Comparison of ENCODE assay signal across 22 mouse cellular contexts in genomic region chr8:105773441-105773861, GRCm38 (mm10). TPM values are rescaled to one million over a fixed set of nuclear protein-coding genes. Genes with fewer than 3 reads are reported as not detected.
DNase-seq lines count a peak whose midpoint lies in the region; ATAC-seq lines count a peak whose summit lies in the region.
"Had no signal": no experiment of that assay in that cellular context is flagged by ENCODE, and none has a peak within 500 bp of the region (broad histone marks: within the 10 kb centered on the region; RNA-seq: fewer than 3 reads in every experiment).

No protein-coding gene starts in this region.

- no peaks in the 10 kb centered on the region for H3K27me3 ChIP-seq in forebrain, embryonic 12.5 days
- H3K27me3 ChIP-seq in hindbrain, embryonic 13.5 days, result no peaks in the 10 kb centered on the region
- H3K27me3 ChIP-seq in kidney, embryonic 16.5 days (ENCODE audit: insufficient read depth, low read length), result no peaks in the 10 kb centered on the region
- H3K27me3 ChIP-seq: heart, embryonic 13.5 days; limb, embryonic 12.5 days; liver, embryonic 15.5 days; midbrain, embryonic 13.5 days had no signal

- peaks cover 86% of the 10 kb centered on the region for H3K36me3 ChIP-seq in forebrain, embryonic 12.5 days (replicated peaks)
- H3K36me3 ChIP-seq in hindbrain, embryonic 13.5 days, result peaks cover 95% of the 10 kb centered on the region
- peaks cover 73% of the 10 kb centered on the region for H3K36me3 ChIP-seq in kidney, embryonic 16.5 days (ENCODE audit: insufficient read depth, low read length)

- H3K4me2 ChIP-seq in forebrain, embryonic 12.5 days, result no peak overlapping the region
- H3K4me2 ChIP-seq in hindbrain, embryonic 13.5 days, result no peak overlapping the region
- no peak overlapping the region for H3K4me2 ChIP-seq in kidney, embryonic 16.5 days (replicated peaks; ENCODE audit: low read depth, low read length)
- H3K4me2 ChIP-seq: heart, embryonic 13.5 days; limb, embryonic 12.5 days; liver, embryonic 15.5 days; midbrain, embryonic 13.5 days had no signal

- H3K27ac ChIP-seq in forebrain, embryonic 12.5 days, result no peak overlapping the region
- no peak overlapping the region for H3K27ac ChIP-seq in hindbrain, embryonic 13.5 days
- H3K27ac ChIP-seq in kidney, embryonic 16.5 days (ENCODE audit: low read length), result no peak overlapping the region
- H3K27ac ChIP-seq: heart, embryonic 13.5 days; hindbrain, postnatal 0 days; kidney, postnatal 0 days; limb, embryonic 12.5 days; liver, embryonic 15.5 days; midbrain, embryonic 13.5 days had no signal

- ATAC-seq in forebrain, embryonic 12.5 days (ENCODE audit: low FRiP score), result no peak
- no peak for ATAC-seq in hindbrain, embryonic 13.5 days (ENCODE audit: low FRiP score)
- ATAC-seq in kidney, embryonic 16.5 days (ENCODE audit: low FRiP score, low TSS enrichment), result no peak
- ATAC-seq: forebrain, embryonic 16.5 days; hindbrain, postnatal 0 days; lung, postnatal 0 days; midbrain, embryonic 13.5 days had no signal

- H3K9me3 ChIP-seq in forebrain, embryonic 12.5 days, result no peaks in the 10 kb centered on the region
- H3K9me3 ChIP-seq in hindbrain, embryonic 13.5 days, result no peaks in the 10 kb centered on the region
- H3K9me3 ChIP-seq in kidney, embryonic 16.5 days (ENCODE audit: low read length), result no peaks in the 10 kb centered on the region
- H3K9me3 ChIP-seq: heart, embryonic 13.5 days; limb, embryonic 12.5 days; liver, embryonic 15.5 days; midbrain, embryonic 13.5 days had no signal

- no peak overlapping the region for H3K9ac ChIP-seq in forebrain, embryonic 12.5 days
- H3K9ac ChIP-seq in hindbrain, embryonic 13.5 days, result no peak overlapping the region
- H3K9ac ChIP-seq in kidney, embryonic 16.5 days (replicated peaks; ENCODE audit: low read length), result no peak overlapping the region
- H3K9ac ChIP-seq: heart, embryonic 13.5 days; limb, embryonic 12.5 days; liver, embryonic 15.5 days; midbrain, embryonic 13.5 days had no signal

- 91% methylated on average over 1 of the region's 1 CpGs for WGBS in forebrain, embryonic 12.5 days
- WGBS in hindbrain, embryonic 13.5 days, result 100% methylated on average over 1 of the region's 1 CpGs
- WGBS in kidney, embryonic 16.5 days, result 100% methylated on average over 1 of the region's 1 CpGs

- no peak overlapping the region for H3K4me3 ChIP-seq in forebrain, embryonic 12.5 days (replicated peaks)
- H3K4me3 ChIP-seq in hindbrain, embryonic 13.5 days, result no peak overlapping the region
- no peak overlapping the region for H3K4me3 ChIP-seq in kidney, embryonic 16.5 days (ENCODE audit: low read length)
- H3K4me3 ChIP-seq: heart, embryonic 13.5 days; limb, embryonic 12.5 days; liver, embryonic 15.5 days; midbrain, embryonic 13.5 days had no signal

- peak; percentile 91 for DNase-seq in heart, adult 11 months
- DNase-seq in heart, adult 9 months (ENCODE audit: low spot score in 2 of 2), result no peak
- peak; percentile 88 for DNase-seq in adipocyte (ENCODE audit: low spot score)
- peak; percentile 18 to 51 for DNase-seq in adrenal gland, postnatal 36 days
- peak; percentile 68 for DNase-seq in cerebellum, adult 9-11 months
- DNase-seq: heart, postnatal 36 days; layer of hippocampus, adult 9-11 months; thymus, adult 2 months had no signal

- no peaks in the 10 kb centered on the region for H3K4me1 ChIP-seq in forebrain, embryonic 12.5 days
- no peaks in the 10 kb centered on the region for H3K4me1 ChIP-seq in hindbrain, embryonic 13.5 days (replicated peaks)
- H3K4me1 ChIP-seq in kidney, embryonic 16.5 days (ENCODE audit: insufficient read depth, low read length), result no peaks in the 10 kb centered on the region
- H3K4me1 ChIP-seq: heart, embryonic 13.5 days; limb, embryonic 12.5 days; midbrain, embryonic 13.5 days had no signal

RNA-seq across cellular contexts. Expression of gene Gfod2, which starts 15.0 kb away (rescaled TPM):
- total RNA-seq in adrenal gland, postnatal 36 days (2021), result 10 to 100 TPM in 1 of 2 experiments, 1 to 10 TPM in 1; 9.7 to 10.3 TPM
- 57.1 and 57.4 TPM in 2 replicates for polyA plus RNA-seq in forebrain, embryonic 12.5 days (2016; fragmentation: Nextera tagmentation; extraction: Ambion mirVana)
- 90.7 and 94.2 TPM in 2 replicates for polyA plus RNA-seq in hindbrain, embryonic 13.5 days (2015; fragmentation: Nextera tagmentation; extraction: Ambion mirVana)
- polyA plus RNA-seq in kidney, embryonic 16.5 days (2015; fragmentation: Nextera tagmentation; extraction: Ambion mirVana), result 24.9 and 25.7 TPM in 2 replicates

RNA-seq across cellular contexts. Expression of gene Ranbp10, which starts 53.7 kb away (rescaled TPM):
- 10 to 100 TPM; 23.7 to 24.0 TPM for total RNA-seq in adrenal gland, postnatal 36 days (2021)
- 14.5 and 14.6 TPM in 2 replicates for polyA plus RNA-seq in forebrain, embryonic 12.5 days (2016; fragmentation: Nextera tagmentation; extraction: Ambion mirVana)
- polyA plus RNA-seq in hindbrain, embryonic 13.5 days (2015; fragmentation: Nextera tagmentation; extraction: Ambion mirVana), result 11.5 and 14.3 TPM in 2 replicates
- 10.7 and 13.3 TPM in 2 replicates for polyA plus RNA-seq in kidney, embryonic 16.5 days (2015; fragmentation: Nextera tagmentation; extraction: Ambion mirVana)

RNA-seq across cellular contexts. Expression of gene Tsnaxip1, which starts 54.1 kb away (rescaled TPM):
- not detected for total RNA-seq in adrenal gland, postnatal 36 days (2021)
- polyA plus RNA-seq in forebrain, embryonic 12.5 days (2016; fragmentation: Nextera tagmentation; extraction: Ambion mirVana), result 0.12 and 0.51 TPM in 2 replicates
- polyA plus RNA-seq in hindbrain, embryonic 13.5 days (2015; fragmentation: Nextera tagmentation; extraction: Ambion mirVana), result 0.80 and 1.6 TPM in 2 replicates
- polyA plus RNA-seq in kidney, embryonic 16.5 days (2015; fragmentation: Nextera tagmentation; extraction: Ambion mirVana), result 0.21 and 0.24 TPM in 2 replicates
- total RNA-seq: heart, postnatal 36 days; megakaryocyte progenitor cell, adult 5-6 weeks had no signal
- polyA plus RNA-seq: small intestine, adult 2 months; urinary bladder, adult 2 months had no signal

Comparison
In these comparisons a context has a peak if more than half of its experiments do, and no peak if none do; other contexts are left out.
1. DNase-seq: peak in heart, adult 11 months (single experiment), adipocyte (single experiment), adrenal gland, postnatal 36 days (2 of 2) and cerebellum, adult 9-11 months (single experiment); none in heart, adult 9 months (0 of 2).